Mouse (Mus musculus) gastrocnemius, postnatal 4 days (tissue): ENCODE measurements at regions not wholly inside any gene's neighbourhood (a gene's known extent, or its start where the extent isn't known, plus 50 kb on each side); places are given as distances from the start of the nearest gene placed in this dataset.

Experiments
- DNase-seq, 2 experiments: peaks; one replicate each; pipeline ENCODE4 v3.0.0; 2021 to 2022; ENCODE audit warnings: low spot score in 2 of 2, mixed read lengths in 2 of 2

DNA sequence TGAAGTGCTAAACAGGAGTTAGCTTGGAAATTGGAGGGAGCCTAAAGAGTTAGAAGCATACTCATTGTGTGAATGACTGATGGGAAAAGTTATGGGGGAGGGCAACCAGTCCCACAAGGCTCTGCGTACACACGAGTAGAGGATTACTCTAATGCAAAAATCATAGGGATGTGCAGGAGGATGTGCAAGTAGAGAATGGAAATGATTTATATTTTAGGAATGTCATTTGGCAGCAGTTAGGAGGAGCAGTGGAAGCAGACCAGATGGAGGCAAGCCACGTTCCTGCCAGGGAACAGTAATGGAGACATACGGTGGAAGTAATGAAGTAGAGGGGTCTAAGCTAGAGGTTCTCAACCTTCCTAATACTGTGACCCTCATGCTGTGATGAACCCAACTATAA lies 194.1 kb upstream of the Arhgap24 start:
- no peak for DNase-seq

DNA sequence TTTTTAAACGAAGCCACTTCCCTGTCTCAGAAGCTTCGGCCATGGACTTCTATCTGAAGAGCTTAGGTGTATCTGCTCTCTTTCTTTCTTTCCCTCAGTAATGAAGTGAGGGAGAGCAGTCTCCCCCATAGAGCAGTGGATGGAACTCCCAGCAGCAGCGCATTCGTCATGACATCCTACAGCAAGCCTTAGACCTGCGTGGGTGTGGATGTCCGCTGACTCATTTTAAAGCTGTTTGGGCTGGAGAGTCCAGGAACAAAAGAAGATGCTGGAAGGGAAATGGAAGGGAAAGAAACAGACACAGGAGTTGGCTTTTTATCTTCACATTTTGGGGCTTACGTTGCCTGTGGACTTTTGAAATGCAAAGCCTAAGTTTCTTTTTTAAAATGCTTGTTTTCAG lies 190.3 kb upstream of the Arhgap24 start:
- DNase-seq = no peak

DNA sequence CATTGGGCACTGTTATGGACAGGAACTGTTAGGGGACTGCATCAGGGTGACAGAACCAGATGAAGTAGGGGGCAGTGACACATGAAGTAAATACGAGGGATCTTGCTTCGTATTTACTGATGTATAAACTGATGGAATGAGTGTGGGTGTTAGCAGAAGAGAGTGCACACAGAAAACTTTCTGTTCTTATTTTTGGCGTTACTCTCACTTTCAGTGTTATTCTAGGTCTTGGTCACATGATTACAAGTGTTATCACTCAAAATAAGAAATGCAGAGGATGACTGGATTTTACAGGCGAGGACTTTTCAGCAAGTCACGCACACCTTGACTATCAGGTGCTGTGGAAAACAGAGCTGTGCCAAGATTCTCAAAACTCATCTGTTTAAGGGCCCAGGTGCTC lies 185.6 kb upstream of the Arhgap24 start:
- DNase-seq = no peak

DNA sequence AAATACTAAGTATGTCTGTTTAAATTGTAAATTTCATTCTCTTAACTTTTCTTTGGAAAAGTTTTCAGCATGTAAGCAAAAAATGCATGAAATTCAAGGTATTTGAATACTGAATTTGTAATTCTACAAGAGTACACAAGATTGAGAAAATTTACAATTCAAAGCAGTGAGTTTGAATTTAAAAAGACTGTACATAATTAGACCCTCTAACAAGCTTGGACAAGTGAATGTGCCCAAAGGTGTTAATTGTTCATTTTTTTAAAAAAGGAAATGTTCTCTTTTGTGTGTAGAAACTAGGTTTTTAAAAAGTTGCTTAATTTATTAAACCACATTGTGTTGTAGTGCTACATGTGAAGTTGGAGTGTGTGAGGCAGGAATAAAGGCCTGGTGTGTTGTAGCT lies 174.9 kb upstream of the Arhgap24 start:
- no peak for DNase-seq

DNA sequence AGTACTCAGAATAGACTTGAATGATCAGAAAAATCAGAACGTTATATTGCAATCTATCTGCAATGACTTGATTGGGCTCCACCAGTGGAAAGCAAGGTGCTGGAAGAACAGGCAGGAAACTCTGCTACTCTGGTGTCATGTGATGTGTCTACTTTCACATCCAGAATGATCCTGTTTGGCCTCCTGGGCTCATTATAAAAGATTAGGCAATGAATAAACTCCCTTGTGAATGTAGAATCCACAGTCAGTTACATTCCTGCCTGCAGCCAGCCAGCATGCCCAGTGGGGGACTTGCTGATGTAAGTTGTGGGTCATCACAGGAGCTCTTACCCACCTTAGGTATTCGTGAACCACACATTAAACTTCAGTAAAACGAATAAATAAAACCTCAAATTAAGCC lies 174.5 kb upstream of the Arhgap24 start:
- no peak for DNase-seq

DNA sequence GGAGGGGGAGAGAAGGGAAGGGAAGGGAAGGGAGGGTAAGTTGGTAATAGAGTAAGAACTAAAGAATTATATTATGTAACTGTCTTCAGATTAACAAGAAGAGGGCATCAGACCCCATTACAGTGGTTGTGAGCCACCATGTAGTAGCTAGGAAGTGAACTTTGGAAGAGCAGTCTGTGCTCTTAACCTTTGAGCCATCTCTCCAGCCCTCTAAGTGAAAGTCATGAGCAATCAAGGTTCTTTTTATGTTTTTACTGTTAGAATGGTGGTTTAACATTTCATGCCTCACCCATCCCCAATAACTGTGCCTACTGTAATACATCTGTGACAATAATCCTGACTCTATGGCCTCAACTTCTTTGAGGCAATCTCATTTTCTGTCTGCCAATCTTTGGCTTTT lies 169.6 kb upstream of the Arhgap24 start:
- DNase-seq = no peak

DNA sequence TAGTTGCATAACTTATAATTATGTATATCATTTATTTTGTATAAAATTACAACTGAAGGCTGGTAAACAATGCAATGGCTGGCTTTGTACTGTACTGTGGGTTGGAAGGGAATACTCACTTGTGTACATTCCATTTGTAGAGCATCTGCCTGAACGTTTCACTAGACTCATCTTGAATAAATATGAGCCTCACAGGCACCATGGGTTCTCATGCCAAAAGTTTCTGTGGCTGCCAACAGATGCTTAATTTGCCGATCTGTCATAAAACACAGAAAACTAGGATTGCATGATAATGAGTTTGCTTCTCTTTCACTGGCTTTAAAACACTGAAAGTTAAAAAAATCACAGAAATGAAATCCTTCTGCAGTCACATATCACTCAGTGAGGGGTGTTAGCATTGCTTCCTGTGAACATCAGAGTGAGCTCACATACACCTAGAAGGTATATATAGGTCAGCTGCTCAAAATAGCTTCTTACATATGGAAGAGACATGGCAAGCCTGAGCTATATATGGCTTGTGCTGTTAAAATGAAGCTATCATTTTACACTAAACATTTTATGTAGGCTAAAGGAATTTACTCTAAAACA lies 152.9 kb upstream of the Arhgap24 start:
- DNase-seq = no peak

DNA sequence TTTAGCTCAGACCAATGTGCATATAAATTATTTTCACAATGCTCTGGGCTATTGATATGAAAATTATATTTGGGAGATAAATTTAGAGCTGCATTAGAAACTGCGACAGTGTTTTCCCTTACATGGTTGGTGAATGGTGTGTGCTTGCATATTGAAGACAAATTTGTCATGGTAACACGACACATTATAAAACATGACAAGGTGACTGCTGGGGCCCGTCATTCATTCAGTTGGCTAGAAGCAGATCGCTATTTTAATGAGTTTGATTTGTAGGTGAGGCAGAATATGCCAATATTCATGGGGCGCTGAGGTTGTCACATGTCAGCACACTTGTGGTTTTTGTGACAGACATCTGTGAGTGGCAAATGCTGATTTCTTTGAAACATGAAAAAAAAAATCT lies 147.3 kb upstream of the Arhgap24 start:
- no peak for DNase-seq

DNA sequence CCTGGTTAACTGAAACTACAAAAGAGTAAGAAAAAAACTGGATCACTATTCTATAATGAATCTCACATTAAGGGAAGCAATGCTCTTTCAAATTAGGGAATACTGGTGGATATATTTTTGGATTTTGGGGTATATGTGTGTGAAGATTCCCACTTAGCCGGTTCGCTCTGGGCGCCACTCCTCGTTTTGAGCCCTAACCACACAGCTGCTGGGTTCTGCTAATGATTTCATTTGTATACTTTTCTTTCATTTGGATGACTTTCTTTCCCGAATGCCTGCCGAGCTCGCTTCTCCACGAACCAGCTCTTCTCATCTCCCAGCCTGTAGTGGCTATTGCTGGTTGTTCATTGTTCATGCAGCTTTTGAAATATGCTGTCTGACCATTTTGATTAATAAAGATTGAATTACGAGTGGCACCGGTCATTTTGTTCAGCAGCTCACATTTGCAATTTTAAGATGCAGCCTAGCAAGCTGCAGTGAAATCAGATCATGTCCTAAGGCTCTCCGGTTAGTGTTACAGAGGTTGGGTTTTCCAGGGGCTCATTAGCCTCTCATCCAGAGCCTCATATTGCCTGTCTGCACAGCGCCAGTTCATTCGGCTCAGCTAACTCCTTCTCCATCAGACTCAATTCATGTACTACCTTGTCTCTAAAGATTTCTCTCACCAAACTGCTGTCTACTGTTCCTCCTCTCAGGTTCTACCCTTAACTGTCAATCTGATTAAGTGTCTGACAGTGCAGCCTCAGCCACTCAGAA lies 146.6 kb upstream of the Arhgap24 start:
- no peak for DNase-seq

DNA sequence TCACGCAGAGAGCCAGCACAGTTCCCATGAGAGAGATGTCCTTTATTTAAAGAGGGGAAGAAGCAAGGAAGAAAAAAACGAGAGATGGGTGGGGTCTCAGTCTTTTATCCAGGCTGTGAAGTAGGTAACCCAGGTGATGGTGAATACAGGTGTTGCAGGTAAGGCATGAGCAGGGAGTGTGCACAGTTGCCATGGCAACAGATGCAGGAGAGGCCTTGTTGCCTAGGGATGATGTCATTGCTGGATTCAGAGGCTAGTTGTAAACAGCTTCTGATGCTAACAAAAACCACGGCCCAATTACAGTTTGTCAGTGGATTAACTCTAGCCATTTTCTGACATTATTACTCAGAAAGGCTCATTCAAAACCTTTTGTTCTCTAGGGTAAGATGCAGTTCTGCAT lies 114.7 kb upstream of the Arhgap24 start:
- DNase-seq = no peak

DNA sequence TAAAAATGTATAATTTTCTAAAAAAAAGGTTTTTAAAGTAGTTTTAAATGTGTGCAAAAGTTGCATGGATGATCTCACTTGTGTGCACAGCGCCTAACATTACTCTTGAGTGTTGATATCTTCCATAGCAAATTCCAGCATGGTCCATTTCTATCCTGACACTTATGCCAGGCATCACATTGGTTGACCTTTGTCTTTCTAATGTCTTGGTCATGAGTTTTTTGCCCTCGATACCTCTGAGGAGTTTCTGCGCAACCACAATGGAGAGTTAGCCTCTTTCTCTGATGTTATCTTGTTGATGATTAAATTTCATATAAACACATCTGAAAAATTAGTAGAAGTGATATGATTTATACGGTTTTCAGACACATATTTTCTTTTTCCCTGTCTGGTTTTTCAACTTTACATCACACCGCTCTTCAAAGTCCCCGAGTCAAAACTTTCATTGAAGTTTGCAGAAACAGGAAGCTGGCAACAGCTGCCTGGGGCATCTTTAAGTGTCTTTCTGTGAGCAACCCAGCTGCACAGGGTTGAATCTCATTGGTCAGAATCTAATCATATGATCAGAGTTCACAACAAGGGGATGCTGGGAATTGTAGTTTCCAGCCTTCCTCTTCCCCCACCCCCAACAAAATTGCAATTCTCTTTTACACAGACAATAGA lies 107.8 kb upstream of the Arhgap24 start:
- DNase-seq = no peak

DNA sequence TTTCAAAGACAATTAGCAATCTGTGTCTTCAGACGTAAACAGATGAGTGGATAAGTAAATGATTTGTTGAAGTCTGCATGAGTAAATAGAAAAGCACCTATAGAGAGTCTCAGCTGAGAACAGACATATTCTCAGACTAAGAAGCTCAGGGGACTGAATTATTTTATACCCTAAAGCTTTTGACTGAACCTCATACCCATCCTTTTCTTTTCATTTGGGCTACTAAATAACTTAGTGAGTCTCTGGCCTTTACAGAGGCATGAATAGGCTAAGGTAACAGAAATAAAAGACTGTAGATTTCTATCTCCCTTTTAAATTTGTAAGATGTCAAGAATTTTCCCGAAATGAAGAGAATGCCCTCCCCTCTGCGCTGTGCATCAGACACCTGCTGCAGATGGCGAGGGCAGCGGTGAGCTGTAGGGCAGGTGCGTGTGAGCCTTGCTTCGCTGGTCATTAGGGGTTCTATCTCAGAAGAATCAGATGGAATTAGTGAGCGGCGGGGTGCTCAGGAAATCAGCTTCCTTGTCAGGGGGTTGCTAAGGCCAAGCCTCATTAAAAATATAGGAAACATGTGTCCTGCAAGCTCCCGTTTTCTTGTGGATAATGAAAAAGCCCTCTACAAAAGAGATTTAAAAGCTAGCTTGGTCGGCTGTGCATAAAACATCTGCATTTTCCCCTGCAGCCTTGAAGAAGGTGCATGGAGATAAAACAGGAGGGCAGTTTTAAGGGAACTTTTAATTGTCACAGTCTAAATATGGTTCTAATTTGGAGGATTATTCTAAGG lies 107.0 kb upstream of the Arhgap24 start:
- no peak for DNase-seq

DNA sequence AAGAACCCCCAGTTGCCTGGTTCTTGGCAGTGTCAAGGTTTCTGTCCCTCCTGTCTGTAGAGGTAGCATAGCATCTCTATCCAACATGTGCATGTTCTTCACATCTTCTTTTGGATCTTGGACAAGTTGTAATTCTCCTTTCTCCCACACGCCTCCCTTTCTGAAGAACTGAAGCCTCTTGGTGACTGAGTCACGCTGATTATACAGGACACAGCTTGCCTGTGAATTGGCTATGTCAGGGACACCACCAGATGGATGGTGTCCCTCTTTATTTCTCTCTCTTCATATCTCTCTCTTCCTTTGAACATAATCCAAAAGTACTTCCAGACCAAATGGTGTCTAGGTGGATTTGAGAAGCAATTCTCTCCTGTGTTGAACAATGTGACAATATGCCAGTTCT lies 105.9 kb upstream of the Arhgap24 start:
- no peak for DNase-seq

DNA sequence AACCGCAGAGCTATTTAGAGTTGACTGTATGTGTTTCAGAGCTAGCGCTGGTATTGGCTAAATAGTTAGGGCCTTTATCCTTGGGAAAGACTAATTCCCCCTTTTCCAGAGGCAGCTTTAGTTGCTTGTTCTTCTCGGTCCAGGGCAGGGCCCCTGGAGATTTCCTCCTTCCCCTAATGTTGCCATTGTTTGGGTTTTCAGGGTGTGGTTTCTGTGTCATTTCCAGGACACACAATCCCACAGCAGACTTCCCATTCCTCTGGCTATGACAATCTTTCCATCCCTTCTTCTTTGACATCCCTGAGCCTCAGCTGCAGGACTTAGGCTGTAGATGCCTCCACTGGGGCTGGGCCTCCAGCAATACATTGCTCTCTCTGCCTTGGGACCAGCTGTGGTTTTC lies 87.2 kb upstream of the Arhgap24 start:
- no peak for DNase-seq

DNA sequence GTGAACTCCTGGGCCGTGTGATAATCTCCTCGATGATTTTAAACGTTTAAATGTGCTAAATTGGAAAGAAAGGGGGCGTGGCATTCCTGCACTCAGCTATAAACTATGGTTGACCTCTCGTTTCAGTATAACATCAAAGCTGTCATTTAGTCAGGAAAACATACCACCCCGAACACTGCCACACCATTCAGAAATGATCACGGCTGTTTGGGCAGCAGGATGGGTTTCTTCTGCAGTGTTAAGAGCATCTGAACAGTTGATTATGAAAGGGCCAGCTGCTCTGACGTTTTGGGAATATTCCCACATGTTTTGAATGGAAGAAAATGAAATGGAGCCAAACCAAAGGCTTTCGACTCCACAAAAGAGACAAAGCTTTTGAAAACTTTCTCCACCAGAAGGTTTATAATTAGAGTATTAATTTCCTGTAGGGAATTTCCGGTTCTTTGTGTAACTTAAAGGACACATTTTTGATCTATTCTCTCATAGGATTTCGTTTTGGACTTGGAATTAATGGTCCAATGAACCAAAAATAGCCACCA lies 85.5 kb upstream of the Arhgap24 start:
- DNase-seq = no peak

DNA sequence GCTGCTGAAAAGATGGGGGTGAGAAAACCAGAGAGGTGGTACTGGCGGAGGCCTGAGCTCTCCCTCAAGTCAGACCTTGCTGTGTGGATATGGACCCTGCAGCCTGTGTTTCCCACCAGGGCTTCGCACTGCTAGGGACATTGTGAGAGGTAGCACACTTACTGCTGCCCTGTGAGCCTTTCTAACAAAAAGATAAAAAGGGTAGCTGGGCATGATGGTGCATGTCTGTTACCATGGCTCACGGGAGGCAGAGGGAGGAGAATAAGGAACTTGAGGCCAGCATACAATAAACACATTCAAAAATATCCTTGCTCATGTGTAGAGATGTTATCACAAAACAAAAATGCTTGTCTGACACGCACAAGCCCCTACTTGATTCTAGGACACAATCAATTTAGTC lies 82.2 kb upstream of the Arhgap24 start:
- DNase-seq = no peak

DNA sequence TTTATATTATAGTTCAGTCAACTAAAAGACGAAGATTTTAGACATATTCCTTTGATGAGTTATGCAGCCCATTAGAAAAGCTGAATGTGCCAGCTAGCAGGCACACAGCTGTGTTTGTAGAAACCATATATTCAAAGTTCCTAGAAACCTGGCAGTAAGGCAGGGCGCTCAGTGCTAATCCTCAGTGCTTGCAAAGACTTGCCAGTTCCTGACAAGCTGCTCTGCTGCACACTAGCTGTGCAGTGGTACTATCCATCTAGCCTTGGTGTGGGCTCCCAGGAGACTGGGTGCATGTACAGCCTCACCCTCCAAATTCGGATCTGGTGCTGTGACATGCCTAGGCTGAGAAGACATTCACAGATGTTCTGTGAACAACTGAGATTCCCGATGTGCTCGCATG lies 63.5 kb upstream of the Arhgap24 start:
- DNase-seq = no peak

DNA sequence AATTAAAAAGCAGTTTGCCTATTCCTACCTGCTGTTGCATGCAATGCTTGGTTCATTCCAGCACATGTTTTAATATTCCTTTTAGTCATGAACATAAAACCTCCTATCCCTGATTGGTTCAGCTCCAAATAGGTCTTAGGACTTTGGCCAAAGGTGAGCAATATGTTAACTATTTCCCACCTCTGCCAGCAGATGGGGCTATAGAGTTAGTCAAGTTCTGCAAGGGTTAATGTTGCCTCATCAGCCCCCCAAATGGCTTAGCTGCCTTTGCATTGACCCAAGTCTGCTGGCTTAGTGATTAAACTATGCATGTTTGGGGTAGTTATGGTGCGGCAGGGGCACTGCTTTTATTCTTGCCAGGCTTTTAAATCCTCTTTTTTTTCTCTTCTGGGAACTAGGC lies 62.1 kb upstream of the Arhgap24 start:
- DNase-seq = no peak

DNA sequence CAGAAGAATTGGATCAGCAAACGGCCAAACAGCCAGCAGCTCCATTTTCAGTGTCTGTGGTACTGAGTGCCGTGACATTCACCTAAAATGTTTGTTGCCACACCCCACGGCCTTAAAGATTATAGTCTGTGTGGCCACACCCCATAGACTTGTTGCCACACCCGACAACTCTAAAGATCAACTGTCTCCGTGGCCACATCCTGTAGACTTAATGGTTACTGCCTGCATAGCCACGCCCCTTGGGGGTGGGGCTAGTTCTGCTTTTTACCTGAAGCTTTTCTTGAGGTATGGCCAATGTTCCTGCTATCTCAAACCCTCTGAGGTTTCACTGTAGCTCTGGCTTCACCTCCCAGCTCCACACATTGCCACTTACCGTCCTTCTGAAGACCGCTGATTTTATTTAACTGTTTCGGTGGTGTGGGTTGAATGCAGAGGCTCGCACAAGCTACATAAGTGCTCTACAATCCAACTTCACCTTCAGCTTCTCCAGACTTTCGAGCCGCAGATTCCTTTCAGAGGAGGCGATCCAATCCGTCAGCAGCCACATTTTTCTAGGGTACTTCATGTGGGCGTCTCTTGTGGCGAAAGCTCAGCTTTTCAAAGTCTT lies 56.5 kb upstream of the Arhgap24 start:
- no peak for DNase-seq

DNA sequence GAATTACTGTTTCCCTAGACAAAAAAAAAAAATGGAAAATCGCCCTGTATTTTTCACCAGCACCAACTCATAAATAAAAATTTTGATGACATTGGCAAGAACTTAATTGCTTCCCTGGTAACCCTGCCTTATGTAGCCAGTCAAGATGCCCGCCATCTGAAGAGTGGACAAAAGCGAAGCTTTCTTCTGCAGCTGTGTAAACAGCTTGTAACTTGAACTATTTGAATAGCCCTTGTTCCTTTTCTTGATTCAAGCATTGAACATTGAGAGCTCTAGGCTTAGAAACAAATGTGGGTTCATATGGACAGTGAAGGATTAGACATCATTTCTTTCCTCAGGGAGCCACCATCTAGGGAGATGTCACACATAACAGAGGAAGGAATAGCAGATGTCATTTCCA lies 52.9 kb upstream of the Arhgap24 start:
- DNase-seq = no peak
